Mouse (Mus musculus) myocyte (in vitro differentiated cells): ENCODE results near the gene Rims1.

Experiments used
- CEBPB ChIP-seq: IDR thresholded peaks from 2 replicates; pipeline ENCODE4 v1.6.1; 2011; ENCODE audit warnings: mild to moderate bottlenecking, moderate library complexity; ENCODE audit not compliant: poor library complexity, insufficient read depth, severe bottlenecking
- E2F4 ChIP-seq: IDR thresholded peaks from one replicate; pipeline ENCODE4 v1.6.1; 2011; ENCODE audit warnings: mild to moderate bottlenecking, control low read depth, moderate library complexity; ENCODE audit not compliant: insufficient read depth
- MAX ChIP-seq: IDR thresholded peaks from one replicate; pipeline ENCODE4 v1.6.1; 2011; ENCODE audit warnings: low read depth, mild to moderate bottlenecking, control low read depth
- MYOD1 ChIP-seq, 3 experiments: IDR thresholded peaks; one replicate each; pipeline ENCODE4 v1.6.1; 2011; ENCODE audit warnings: control low read depth in 2 of 3, low read depth in 2 of 3, mild to moderate bottlenecking in 2 of 3, moderate library complexity in 1 of 3; ENCODE audit not compliant: insufficient read length in 2 of 3, control insufficient read depth in 1 of 3
- MYOG ChIP-seq, 3 experiments: IDR thresholded peaks; one replicate each; pipeline ENCODE4 v1.6.1; 2011; ENCODE audit warnings: control low read depth in 2 of 3, low read depth in 2 of 3, mild to moderate bottlenecking in 2 of 3; ENCODE audit not compliant: insufficient read length in 2 of 3, control insufficient read depth in 1 of 3, insufficient read depth in 1 of 3
- POLR2A ChIP-seq: IDR thresholded peaks from one replicate; pipeline ENCODE4 v1.6.1; 2011; ENCODE audit warnings: low read depth, mild to moderate bottlenecking, control low read depth, moderate library complexity; ENCODE audit not compliant: insufficient read length
- POLR2AphosphoS2 ChIP-seq: IDR thresholded peaks from one replicate; pipeline ENCODE4 v1.6.1; 2011; ENCODE audit warnings: low read depth, control low read depth; ENCODE audit not compliant: insufficient read length
- REST ChIP-seq: IDR thresholded peaks from one replicate; pipeline ENCODE4 v1.6.1; 2011; ENCODE audit warnings: mild to moderate bottlenecking, control low read depth, moderate library complexity; ENCODE audit not compliant: insufficient read depth, insufficient read length
- SRF ChIP-seq: IDR thresholded peaks from one replicate; pipeline ENCODE4 v1.6.1; 2011; ENCODE audit warnings: low read depth; ENCODE audit not compliant: control insufficient read depth, insufficient read length
- TCF12 ChIP-seq: IDR thresholded peaks from one replicate; pipeline ENCODE4 v1.6.1; 2011; ENCODE audit warnings: mild to moderate bottlenecking, control low read depth; ENCODE audit not compliant: poor library complexity, insufficient read depth, severe bottlenecking
- TCF3 ChIP-seq: IDR thresholded peaks from one replicate; pipeline ENCODE4 v1.6.1; 2011; ENCODE audit warnings: low read depth, control low read depth; ENCODE audit not compliant: insufficient read length
- USF1 ChIP-seq: IDR thresholded peaks from one replicate; pipeline ENCODE4 v1.6.1; 2011; ENCODE audit warnings: low read depth, mild to moderate bottlenecking, control low read depth, moderate library complexity

- TF ChIP-seq POLR2A (no peak), MAX (no peak), MYOD1 (IDR thresholded peaks at IDR 0.05; ENCODE audit: control insufficient read depth in 1 of 3, insufficient read length in 2 of 3, low read depth in 2 of 3) (no peak), SRF (no peak), POLR2AphosphoS2 (no peak), USF1 (no peak), TCF12 (no peak), E2F4 (no peak), TCF3 (no peak), CEBPB (no peak), REST (no peak), MYOG (IDR thresholded peaks at IDR 0.05; ENCODE audit: control insufficient read depth in 1 of 3, insufficient read depth in 1 of 3, insufficient read length in 2 of 3, low read depth in 2 of 3) (no peak)
Observed at GRCm38 (mm10) chr1:22535049-22535448, 270.7 kb downstream of the Rims1 start.
